Mouse (Mus musculus) heart, adult 11 months (tissue): Measurements from ENCODE around the gene Cntnap1.

Experiments used
- DNase-seq: peaks from one replicate; pipeline ENCODE4 v3.0.0; 2022

The Cntnap1 gene

DNA sequence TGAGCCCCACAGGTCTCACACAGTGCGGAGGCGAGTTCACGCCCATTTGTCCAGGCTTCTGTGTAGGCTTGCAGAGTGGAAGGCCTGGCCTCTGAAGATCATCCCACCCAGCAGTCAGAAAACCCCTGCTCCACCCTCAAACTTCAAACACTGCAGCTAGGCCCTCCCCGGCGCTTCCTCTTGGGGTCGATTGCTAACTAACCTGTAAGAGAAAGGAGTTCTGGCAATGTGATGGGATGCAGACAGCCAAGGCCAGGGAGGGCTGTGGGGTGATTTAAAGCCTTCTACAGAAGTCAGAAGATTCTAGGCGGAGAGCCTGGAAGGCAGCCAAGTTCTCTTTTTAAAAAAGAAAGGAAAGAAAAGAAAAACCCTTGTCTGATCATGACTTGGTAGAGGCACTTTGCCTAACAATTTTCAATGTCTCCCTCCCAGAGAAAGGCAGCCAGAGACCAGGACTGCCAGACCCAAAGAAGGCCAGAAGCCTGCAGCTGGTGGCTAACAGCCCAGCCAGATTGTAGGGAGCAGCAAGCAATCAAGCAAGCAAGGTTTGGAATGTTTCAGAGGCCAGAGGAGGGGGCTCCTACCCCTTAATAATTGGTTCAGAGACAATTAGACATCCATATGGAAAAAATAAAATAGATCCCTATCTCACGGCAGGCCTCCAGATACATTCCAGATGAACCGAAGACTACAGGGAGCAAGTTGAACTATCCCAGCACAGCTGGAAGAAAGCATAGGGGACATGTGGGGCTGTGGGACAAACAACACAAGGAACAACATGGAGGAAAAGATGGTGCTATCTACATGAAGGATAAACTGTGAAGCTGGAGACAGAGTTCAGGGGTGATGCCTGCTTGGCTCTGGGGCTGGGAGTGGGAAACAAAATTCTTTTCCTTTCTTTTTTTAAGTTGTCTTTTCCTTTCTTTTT lies 20.9 kb upstream of the Cntnap1 start:
- peak; percentile 97 for DNase-seq

DNA sequence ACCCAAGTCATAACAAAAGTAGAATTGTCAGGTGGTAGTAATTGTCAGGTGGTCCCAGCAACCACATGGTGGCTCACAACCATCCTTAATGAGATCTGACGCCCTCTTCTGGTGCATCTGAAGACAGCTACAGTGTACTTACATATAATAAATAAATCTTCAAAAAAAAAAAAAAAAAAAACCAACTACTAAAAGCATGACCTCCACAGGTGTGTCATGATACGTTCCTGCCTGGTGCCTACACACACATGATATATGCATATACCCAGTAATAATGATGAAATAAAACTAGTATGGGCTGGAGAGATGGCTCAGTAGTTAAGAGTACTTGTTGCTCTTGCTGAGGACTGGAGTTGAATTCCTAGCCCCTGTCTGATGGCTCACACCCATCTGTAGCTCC lies 19.3 kb upstream of the Cntnap1 start:
- no peak for DNase-seq

DNA sequence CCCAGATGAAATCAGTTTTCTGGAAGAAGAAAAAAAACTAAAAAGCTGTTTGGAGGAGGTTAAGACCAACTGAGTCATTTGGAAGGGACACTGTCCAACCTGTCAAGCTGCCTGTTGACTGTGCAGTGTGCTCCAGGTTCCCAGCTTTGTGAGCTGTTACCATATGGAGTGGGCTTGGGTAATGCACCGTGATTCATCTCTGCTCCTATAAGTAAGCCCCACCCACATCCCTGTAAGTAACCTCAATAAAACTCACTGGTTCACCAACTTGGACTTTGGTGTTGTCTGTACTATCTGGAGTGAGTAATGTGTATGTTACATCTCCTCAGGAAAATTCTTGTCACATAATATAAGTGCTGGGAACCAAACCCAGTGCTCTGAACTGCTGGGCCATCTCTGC lies 17.5 kb upstream of the Cntnap1 start:
- DNase-seq, result peak; percentile 65

DNA sequence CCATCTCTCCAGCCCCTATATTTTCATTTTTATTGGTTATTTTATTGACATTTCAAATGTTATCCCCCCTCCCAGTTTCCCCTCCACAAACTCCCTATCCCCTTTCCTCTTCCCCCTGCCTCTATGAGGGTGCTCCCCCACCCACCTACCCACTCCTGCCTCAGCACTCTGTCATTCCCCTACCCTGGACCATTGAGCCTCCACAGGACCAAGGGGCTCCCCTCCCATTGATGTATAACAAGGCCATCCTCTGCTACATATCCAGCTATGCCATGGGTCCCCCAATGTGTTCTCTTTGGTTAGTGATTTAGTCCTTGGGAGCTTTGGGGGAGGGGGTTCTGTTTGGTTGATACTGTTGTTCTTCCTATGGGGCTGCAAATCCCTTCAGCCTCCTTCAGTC lies 15.7 kb upstream of the Cntnap1 start:
- DNase-seq, result peak; percentile 72

DNA sequence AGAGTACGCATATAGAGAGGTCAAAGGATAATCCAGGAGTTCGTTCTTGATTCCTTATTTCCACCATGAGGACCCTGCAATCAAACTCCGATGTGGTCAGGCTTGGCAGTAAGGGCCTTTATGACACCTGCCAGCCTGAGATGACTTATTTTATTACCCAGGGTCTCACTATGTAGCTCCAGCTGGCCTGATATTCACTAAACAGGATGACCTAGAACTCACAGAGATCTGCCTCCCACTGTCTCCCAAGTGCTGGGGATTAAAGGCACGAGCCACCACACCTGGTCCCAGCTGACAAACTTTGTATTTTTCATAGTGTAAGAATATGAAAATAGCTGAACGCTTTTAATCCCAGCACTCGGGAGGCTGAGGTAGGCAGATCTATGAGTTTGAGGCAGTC lies 15.2 kb upstream of the Cntnap1 start:
- peak; percentile 71 for DNase-seq

DNA sequence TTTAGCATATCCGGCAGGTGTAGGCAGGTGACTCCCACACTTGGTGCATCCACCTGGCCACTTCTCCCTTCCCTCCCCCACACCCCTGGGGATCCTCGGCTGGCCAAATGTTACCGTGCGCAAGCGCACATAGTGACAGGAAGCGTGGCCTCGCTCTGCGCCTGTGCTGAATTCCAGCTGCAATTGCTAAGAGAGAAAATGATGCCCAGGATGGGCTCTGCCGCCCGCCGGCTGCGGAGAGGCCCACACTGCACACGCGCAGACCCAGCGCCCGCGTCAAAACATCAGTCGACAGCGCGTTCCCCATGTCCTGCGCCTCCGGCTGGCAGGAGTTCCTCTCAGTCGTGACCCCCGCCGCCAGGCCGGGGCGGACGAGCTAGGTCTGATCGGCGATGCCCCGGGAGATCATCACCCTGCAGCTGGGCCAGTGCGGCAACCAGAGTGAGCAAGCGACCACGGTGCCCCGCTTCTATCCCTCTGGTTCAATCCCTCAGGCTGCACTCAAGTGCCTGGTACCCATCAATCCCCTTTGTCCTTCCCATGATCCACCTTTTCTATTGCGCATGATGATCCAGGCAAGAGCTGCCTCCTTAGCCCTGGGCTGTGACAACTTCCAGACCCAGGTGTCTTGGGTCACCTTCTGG lies 14.5 kb upstream of the Cntnap1 start, which contains the start of gene Tubg2:
Tubg2 (plus strand) TSS at position 180 of the 644 bp plus-strand sequence.
- peak; percentile 97 for DNase-seq

DNA sequence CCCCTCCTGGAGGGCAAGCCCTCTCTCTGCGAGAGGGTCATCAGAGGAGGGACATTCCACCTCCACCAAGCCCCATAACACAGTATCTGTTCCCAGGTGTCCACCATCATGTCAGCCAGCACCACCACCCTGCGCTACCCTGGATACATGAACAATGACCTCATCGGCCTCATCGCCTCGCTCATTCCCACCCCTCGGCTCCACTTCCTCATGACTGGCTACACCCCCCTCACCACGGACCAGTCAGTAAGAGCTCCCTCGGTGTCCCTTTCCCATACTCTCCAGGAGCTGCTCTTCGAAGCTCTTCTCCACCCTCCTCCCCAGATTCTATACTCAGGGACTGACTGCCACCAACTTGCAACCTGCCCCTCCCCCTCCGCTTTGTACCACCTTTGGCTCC lies 10.2 kb upstream of the Cntnap1 start:
- peak; percentile 95 for DNase-seq

DNA sequence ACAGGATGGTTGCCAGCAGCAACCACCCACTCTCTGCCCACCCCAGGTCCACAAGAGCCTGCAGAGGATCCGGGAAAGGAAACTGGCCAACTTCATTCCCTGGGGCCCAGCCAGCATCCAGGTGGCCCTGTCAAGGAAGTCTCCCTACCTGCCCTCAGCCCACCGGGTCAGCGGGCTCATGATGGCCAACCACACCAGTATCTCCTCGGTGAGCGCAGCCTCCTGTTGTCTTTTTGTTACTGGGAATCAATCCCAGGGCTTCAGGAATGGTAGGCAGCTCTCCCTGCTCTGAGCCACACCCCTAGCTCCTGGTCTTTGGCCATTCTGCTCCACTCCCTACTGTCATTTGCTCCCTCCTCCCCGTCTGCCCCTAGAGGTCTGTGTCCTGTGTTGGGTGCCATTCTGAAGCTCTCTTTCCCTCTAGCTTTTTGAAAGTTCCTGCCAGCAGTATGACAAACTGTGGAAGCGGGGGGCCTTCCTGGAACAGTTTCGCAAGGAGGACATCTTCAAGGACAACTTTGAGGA lies 9.3 kb upstream of the Cntnap1 start:
- DNase-seq, result peak; percentile 91

DNA sequence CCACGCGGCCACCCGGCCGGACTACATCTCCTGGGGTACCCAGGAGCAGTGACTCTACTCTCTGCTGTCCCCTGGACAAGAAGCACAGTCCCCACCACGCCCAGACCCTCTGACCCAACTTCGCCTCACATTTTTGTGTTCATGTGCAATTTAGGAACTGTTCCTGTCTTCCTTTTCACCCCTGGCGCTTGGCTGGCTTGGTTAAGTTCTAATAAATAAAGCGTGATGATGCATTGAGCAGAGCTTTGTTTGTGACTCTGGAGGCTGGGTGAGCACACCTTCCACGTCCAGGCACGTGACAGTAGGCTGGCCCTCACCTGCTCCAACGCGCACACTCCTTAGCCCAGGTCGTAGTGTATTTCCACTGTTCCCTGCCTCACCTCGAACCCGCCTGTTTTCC lies 8.8 kb upstream of the Cntnap1 start:
- peak; percentile 91 for DNase-seq

DNA sequence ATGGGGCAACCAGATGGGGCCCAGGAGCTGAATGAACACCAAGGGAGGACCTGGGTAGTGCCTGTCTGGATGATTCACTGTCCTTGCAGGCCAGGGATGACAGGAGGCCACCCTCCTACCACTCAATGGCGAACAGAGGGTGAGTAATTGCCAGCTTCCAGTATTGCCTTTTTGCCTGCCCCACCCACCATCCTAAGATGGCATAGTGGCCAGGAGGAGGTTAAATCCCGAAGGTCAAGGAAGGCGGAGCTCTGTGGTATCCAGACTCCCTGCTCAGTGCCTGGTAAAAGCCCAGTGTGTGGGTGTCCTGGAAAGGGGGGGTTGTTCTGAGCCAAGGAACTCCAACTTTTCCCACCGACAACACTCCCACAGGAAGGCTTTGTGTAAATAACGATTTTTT lies 8.0 kb upstream of the Cntnap1 start:
- no peak for DNase-seq

DNA sequence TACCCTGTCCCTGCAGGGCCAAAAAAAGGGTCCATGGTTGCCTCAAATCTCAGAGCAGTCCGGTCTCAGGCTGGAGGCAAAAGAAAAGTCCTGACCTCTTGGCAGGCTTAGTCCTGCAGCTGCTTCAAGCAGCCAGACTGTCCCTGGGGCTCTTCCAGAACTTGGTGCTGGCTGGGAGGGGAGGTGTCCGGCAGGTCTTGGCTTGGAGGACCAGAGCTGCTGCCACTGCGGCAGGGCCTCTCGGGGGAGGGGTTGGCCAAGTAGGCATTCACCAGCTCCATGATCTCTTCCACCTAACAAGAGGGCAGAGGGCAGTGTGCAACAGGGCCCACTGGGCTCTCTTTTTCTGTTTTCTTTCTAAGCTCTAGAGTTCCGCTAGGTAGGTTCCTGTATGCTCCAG lies 7.6 kb upstream of the Cntnap1 start:
- peak; percentile 99 for DNase-seq

DNA sequence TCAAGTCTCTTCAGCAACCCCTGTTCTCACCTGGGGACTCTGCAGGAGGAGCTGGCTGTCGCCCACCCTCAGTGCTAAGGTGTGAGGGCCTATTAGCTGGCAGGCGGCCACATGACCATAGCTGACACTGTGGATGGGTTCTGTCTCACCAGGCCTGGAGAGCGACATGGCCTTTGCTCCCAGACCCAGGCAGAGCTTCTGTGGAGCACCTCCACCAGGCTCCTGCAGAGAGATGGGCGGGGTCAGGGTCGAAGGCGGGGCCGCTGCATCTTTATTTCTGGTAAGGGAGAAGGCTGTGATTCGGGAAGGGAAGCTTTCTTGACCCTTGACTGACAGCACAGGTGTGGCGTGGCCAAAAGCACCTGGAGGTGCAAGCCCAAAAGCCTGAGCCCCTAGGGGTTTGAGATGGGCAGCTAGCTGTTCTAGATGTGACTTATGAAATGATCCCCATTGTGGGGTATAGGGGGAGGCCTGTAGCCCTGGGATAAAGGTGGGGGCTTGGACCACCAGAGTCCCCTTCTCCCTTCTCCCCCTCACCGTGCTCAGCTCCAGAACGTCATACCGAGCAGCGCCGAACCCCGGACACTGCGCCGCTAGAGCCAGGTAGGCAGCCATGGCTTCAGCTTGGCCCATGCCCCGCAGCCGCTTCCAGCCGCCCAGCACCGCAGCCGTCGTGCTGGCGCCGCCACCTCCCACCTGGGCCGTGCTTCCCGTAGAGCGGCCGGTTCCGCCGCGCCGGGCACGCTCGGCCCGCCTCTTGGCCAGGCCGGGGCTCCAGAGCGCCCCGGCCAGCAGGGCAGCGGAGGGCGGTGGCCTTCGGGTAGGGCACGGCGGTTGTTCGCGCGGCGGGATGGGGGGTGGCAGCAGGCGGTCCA lies 6.6 kb upstream of the Cntnap1 start:
- peak; percentile 96 for DNase-seq

DNA sequence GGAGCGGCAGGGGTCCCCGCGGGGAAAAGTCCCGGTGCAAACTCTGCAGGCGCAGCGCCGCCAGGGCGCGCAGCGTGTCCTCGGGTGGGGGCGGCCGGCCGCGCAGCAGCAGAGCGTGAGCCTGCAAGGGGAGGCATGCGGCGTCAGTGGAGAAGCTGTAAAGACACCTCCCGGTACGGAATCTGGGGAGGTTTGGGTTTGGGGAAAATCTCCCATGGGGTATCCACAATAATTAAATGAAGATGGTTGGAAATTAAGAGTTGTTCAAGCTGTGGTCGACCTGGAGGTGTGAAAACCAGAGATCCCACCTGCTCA lies 6.0 kb upstream of the Cntnap1 start:
- DNase-seq, result peak; percentile 93

DNA sequence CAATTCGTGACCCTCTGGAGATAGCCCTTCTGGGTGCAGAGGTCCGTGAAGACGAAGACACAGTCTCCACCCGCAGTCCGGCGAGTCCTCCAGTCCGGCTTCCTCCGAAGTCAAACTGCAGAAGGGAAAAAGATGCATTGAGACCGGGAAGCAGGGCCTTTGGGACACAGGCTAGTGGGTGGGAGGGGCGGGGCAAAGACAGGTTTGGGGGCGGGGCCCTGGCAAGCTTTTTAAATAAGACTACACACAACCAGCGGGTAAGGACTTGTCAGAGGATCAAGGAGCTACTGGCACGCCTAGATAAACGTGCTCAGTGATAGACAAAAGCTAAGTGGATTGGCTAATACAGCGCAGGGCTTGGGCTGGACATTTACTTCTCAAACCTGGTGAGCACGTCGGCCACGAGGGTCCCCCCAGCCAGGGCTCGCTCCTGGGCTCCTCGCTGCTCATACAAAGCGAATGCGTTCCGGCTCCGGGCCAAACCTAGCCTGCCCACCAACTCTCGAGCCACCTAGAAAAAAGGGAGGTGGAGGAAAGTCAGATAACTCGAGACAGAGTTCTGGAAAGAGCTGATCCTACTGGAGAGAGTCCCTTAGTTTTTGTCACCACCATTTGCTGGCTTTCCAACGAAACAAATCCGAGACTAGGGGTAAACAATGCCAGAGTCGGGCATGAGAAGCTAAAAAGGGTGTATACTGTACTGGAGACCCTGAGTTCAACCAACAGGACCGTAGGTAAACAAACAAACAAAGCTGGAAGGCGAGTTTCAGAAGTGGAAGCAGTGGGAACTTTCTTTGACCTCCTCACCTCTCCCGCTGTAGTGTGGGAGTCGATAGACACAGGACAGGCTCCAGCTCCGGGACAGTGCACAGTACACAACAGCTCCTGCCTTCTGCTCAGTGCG lies 5.4 kb upstream of the Cntnap1 start:
- DNase-seq, result peak; percentile 93

DNA sequence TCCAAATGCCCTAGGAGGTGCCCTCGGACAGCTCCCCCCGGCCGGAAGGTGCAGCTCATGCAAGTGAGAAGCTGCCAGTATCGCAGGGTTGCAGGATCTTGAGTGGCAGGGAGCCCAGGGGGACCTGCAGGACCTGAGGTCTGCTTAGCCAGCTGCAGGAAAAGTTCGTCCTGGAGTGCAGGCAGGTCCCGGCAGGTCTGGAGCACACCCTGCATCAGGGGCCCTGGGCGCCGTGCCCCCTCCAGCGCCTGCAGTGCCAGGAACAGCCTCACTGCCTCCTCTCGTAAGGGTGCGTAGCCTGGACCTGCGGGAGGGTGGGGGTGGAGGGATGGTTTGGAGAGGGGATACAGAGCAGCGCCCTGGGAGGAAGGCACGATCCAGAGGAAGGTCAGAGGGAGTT lies 4.0 kb upstream of the Cntnap1 start:
- DNase-seq, result peak; percentile 91

DNA sequence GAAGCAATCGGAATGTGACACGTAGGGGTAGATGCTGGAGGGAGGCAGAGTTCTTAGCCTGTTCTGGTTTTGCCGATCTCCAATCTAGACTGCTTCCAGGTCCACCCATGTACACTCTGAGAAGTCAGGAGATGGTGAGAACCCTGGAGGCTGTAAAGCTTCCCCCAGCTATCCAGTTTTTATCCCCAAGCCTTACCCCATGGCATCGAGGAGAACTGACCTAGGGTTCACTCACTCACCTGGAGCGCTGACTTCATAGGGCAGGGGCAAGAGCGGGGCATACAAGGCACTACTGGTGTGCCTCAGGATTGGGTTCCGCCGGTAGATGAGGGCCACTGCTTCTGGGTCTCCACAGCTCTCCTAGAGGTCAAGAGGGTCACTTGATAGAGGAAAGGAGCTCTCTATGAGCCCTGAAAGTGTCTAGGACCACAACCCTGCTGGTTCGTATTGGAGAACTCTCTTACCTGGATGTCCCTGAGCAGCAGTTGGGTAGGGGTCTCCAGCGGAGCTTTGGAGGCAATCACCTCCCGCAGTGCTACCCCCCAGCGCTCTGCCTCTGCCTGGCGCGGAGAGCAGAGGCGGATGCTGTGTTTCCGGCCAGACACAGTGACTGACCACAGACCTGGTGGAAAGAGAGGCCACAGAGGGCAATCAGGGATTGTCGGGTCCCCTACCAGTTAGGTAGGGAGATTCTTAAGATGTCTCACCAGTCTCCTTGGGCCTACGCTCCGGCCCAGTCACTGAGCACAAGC lies 2.9 kb upstream of the Cntnap1 start:
- peak; percentile 91 for DNase-seq

DNA sequence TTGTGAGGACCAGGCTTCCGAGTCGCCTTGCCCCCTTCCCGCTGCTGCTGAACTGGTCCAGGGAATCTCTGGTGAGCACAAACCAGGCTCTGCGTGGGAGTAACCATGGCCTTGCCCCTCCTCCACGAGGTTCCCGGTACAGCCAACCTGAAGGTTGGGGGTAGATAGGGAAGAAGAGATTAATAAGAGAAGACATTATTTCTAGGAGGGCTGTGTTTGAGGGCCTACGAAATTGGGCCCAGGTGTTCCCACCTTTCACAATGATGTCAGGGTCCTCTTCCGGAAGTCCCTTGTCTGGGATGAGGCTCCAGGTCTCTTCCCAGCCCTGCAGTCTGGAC lies 2.4 kb upstream of the Cntnap1 start:
- DNase-seq, result peak; percentile 94

DNA sequence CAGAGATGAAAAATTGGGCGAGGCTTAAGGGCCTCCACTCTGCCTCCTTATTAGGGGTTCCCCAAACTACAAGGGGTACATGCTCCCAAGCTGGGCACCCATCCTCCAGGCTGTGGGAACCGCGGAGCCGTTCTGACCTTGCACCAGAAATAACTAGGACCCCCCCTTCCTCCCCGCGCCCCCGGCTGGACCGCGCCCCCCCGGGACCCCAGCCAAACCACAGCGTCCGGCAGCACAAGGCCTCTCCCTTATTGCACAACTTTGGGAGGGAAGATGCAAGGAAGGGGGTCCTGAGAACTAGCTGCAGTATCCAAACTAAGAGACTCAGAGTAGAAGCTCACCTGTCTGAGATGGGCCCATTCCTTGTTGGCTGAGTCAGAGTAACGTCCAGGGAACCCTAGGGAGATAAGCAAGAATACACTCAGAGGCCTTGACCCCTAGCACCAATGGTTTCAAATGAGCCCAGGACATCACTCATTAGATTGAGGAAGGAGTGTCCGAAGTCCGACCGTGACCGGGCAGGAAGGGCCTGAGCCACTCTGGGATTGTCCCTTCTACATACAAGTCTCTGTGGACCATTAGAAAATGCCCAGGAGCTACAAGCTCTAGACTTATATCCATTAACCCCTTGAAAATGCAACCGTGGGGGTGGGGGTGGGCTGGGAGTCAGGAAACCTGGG lies 1.9 kb upstream of the Cntnap1 start:
- DNase-seq, result peak; percentile 99

DNA sequence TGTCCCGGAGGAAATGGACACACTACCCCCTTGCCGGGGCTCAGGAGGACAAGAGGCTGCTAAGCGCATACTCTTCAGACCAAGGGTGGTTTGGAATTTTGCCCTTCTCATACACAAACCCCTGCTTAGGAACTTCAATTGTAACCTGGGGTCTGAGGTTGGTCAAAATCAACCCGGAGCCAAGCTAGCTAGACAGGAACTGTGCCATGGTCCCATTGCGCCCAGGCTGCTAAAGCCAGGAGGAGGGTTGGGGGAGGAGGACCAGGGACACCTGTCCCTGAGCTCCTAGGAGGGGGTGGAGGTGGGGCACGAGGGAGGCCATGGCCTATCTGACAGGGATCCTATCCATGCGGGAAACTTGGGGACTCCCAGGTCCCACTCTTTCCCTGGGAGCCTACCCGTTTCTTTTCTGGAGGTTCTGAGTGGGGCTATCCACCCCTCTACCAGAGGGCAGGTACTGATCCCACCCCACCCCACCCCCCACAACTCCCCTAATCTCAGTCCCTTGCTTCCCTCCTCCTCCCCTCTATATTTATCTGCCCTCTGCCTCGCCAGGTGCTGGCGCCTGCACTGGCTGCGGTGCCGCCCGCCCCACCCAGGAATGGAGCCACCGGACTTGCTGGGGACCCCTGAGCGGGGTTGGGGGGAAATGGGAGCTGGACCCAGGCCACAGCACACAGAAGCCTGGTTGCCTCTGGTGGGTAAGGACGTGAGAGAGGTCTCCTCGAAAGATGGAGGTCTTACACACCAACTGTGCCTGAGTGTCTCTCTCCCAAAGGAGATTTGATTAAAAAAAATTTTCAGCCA lies 819 bp upstream of the Cntnap1 start:
- peak; percentile 95 for DNase-seq
